In genomic region chr2:158146223-158146622, GRCm38 (mm10) we compare ENCODE assay signal across 8 mouse cellular contexts. TPM values are rescaled to one million over a fixed set of nuclear protein-coding genes. Genes with fewer than 3 reads are reported as not detected.
DNase-seq lines count a peak whose midpoint lies in the region; ATAC-seq and TF ChIP-seq lines count a peak whose summit lies in the region.

TSS of gene Tgm2 (minus strand) at chr2:158146436.

- H3K9me3 ChIP-seq in heart, embryonic 12.5 days (replicated peaks), result peaks cover 5% of the 10 kb centered on the region
- no peaks in the 10 kb centered on the region for H3K9me3 ChIP-seq in kidney, postnatal 0 days (replicated peaks; ENCODE audit: low read length)
- H3K9me3 ChIP-seq in liver, embryonic 12.5 days (replicated peaks), result peaks cover 5% of the 10 kb centered on the region; the same call in 1 of the 2 replicates

- peak within 1 kb of the TSS; percentile 66 for H3K4me3 ChIP-seq in heart, embryonic 12.5 days
- H3K4me3 ChIP-seq in kidney, postnatal 0 days (replicated peaks; ENCODE audit: low read depth, low read length), result peak within 1 kb of the TSS; percentile 39
- peak within 1 kb of the TSS; percentile 74 for H3K4me3 ChIP-seq in liver, embryonic 12.5 days

- H3K4me2 ChIP-seq in heart, embryonic 12.5 days, result peak within 1 kb of the TSS; percentile 76
- H3K4me2 ChIP-seq in kidney, postnatal 0 days (ENCODE audit: low read length), result peak within 1 kb of the TSS; percentile 74
- H3K4me2 ChIP-seq in liver, embryonic 12.5 days, result peak within 1 kb of the TSS; percentile 79

- peak; percentile 72 for TF ChIP-seq CTCF in kidney, postnatal 0 days (IDR thresholded peaks at IDR 0.05; ENCODE audit: low read depth)

- H3K27ac ChIP-seq in heart, embryonic 12.5 days (ENCODE audit: poor library complexity, severe bottlenecking), result peak within 1 kb of the TSS; percentile 98
- H3K27ac ChIP-seq in kidney, postnatal 0 days, result peak within 1 kb of the TSS; percentile 28; the same call in 1 of the 2 replicates
- peak within 1 kb of the TSS; percentile 98 for H3K27ac ChIP-seq in liver, embryonic 12.5 days

- peak; percentile 59 for ATAC-seq in erythroblast, adult 5-6 weeks (replicated peaks; ENCODE audit: low FRiP score, poor library complexity, severe bottlenecking)
- ATAC-seq in heart, embryonic 12.5 days (ENCODE audit: insufficient number of reproducible peaks, low FRiP score), result peak; percentile 76
- ATAC-seq in kidney, postnatal 0 days (replicated peaks; ENCODE audit: low FRiP score, low read depth), result peak; percentile 68
- peak; percentile 61 for ATAC-seq in liver, embryonic 12.5 days

- WGBS in heart, embryonic 12.5 days, result 1% methylated on average over 28 of the region's 33 CpGs
- WGBS in kidney, postnatal 0 days, result under 1% methylated on average over 32 of the region's 33 CpGs
- 1% methylated on average over 33 of the region's 33 CpGs for WGBS in liver, embryonic 12.5 days (ENCODE audit: insufficient replicate concordance)

- H3K9ac ChIP-seq in heart, embryonic 12.5 days, result peak within 1 kb of the TSS; percentile 91
- H3K9ac ChIP-seq in kidney, postnatal 0 days (ENCODE audit: low read depth, low read length), result peak within 1 kb of the TSS; percentile 63
- H3K9ac ChIP-seq in liver, embryonic 12.5 days, result peak within 1 kb of the TSS; percentile 87

- H3K27me3 ChIP-seq in heart, embryonic 12.5 days (replicated peaks), result no peaks in the 10 kb centered on the region
- H3K27me3 ChIP-seq in kidney, postnatal 0 days (ENCODE audit: insufficient read depth, low read length), result no peaks in the 10 kb centered on the region
- no peaks in the 10 kb centered on the region for H3K27me3 ChIP-seq in liver, embryonic 12.5 days (replicated peaks)
- H3K27me3 ChIP-seq in splenic B cell, adult 2 months (ENCODE audit: control insufficient read depth, insufficient read depth, low read length, poor library complexity, severe bottlenecking), result no peaks in the 10 kb centered on the region

- H3K36me3 ChIP-seq in heart, embryonic 12.5 days, result peaks cover 13% of the 10 kb centered on the region
- H3K36me3 ChIP-seq in kidney, postnatal 0 days (ENCODE audit: insufficient read depth, low read length), result no peaks in the 10 kb centered on the region
- peaks cover 21% of the 10 kb centered on the region for H3K36me3 ChIP-seq in liver, embryonic 12.5 days
- no peaks in the 10 kb centered on the region for H3K36me3 ChIP-seq in splenic B cell, adult 2 months (ENCODE audit: control insufficient read depth, insufficient read depth, low read length, poor library complexity, severe bottlenecking)

- DNase-seq in B cell, adult 2 months, result peak; percentile 94 to 95
- peak; percentile 74 for DNase-seq in brain, adult 2 months (ENCODE audit: low read depth, low spot score)
- peak; percentile 86 for DNase-seq in kidney, postnatal 0 days (ENCODE audit: low spot score)
- DNase-seq in naive thymus-derived CD4-positive, alpha-beta T cell, adult 2 months (ENCODE audit: low read depth), result peak; percentile 87
- DNase-seq in splenic B cell, adult 2 months (ENCODE audit: low read depth, low spot score), result peak; percentile 89

- H3K4me1 ChIP-seq in heart, embryonic 12.5 days (replicated peaks), result peaks cover 45% of the 10 kb centered on the region
- H3K4me1 ChIP-seq in kidney, postnatal 0 days (replicated peaks; ENCODE audit: insufficient read depth, low read length), result peaks cover 23% of the 10 kb centered on the region
- peaks cover 65% of the 10 kb centered on the region for H3K4me1 ChIP-seq in liver, embryonic 12.5 days

RNA-seq across cellular contexts. Expression of gene Tgm2, which starts in this region (rescaled TPM):
- 2.1 and 3.8 TPM in 2 replicates for total RNA-seq in erythroblast, adult 5-6 weeks (2015; ENCODE audit: low replicate concordance)
- 6.6 and 9.6 TPM in 2 replicates for total RNA-seq in erythroblast, adult 5-6 weeks (2017; ENCODE audit: low replicate concordance)
- 227 and 231 TPM in 2 replicates for polyA plus RNA-seq in heart, embryonic 12.5 days (2016; fragmentation: Nextera tagmentation; extraction: Ambion mirVana)
- polyA plus RNA-seq in kidney, postnatal 0 days (2015; fragmentation: Nextera tagmentation; extraction: Ambion mirVana), result 26.9 and 31.7 TPM in 2 replicates
- polyA plus RNA-seq in liver, embryonic 12.5 days (2016; fragmentation: Nextera tagmentation; extraction: Ambion mirVana), result 69.4 and 69.9 TPM in 2 replicates

Comparison
In these comparisons a context has a peak if more than half of its experiments do, and no peak if none do; other contexts are left out.
1. Peak in every context shown above with its lines: DNase-seq, ATAC-seq, H3K4me3 ChIP-seq and H3K27ac ChIP-seq.
2. H3K27ac ChIP-seq: peak in every context shown above with its lines; median percentile 98 in heart, embryonic 12.5 days; 98 in liver, embryonic 12.5 days; 28 in kidney, postnatal 0 days.